ENCODE assay signal across 11 mouse cellular contexts in genomic region chr3:108069231-108069870, GRCm38 (mm10). TPM values are rescaled to one million over a fixed set of nuclear protein-coding genes. Genes with fewer than 3 reads are reported as not detected.
DNase-seq lines count a peak whose midpoint lies in the region; ATAC-seq and TF ChIP-seq lines count a peak whose summit lies in the region.
"Had no signal": no experiment of that assay in that cellular context is flagged by ENCODE, and none has a peak within 500 bp of the region (broad histone marks: within the 10 kb centered on the region; RNA-seq: fewer than 3 reads in every experiment).

No protein-coding gene starts in this region.

- H3K36me3 ChIP-seq in heart, postnatal 0 days (replicated peaks; ENCODE audit: control insufficient read depth, insufficient read depth, low read length) = peaks cover 7% of the 10 kb centered on the region; the same call in 1 of the 2 replicates
- peaks cover 6% of the 10 kb centered on the region for H3K36me3 ChIP-seq in liver, embryonic 11.5 days (ENCODE audit: control insufficient read depth, insufficient read depth, low read length)
- H3K36me3 ChIP-seq in forebrain, embryonic 15.5 days = peaks cover under 1% of the 10 kb centered on the region; the same call in 1 of the 2 replicates

- TF ChIP-seq CTCF in heart, postnatal 0 days (IDR thresholded peaks at IDR 0.05; ENCODE audit: low read depth) = no peak

- no peaks in the 10 kb centered on the region for H3K9me3 ChIP-seq in heart, postnatal 0 days (replicated peaks; ENCODE audit: control insufficient read depth, low read length)
- no peaks in the 10 kb centered on the region for H3K9me3 ChIP-seq in liver, embryonic 11.5 days (ENCODE audit: control insufficient read depth, low read length)
- H3K9me3 ChIP-seq in forebrain, embryonic 15.5 days = no peaks in the 10 kb centered on the region
- H3K9me3 ChIP-seq: embryonic facial prominence, embryonic 12.5 days had no signal

- WGBS in heart, postnatal 0 days = 36% methylated on average over 13 of the region's 13 CpGs
- WGBS in liver, embryonic 11.5 days = 51% methylated on average over 13 of the region's 13 CpGs
- WGBS in forebrain, embryonic 15.5 days = 80% methylated on average over 13 of the region's 13 CpGs

- peak overlapping the region; percentile 26 for H3K4me3 ChIP-seq in heart, postnatal 0 days (ENCODE audit: low read depth, low read length)
- H3K4me3 ChIP-seq in liver, embryonic 11.5 days (ENCODE audit: low read depth, low read length) = no peak overlapping the region
- no peak overlapping the region for H3K4me3 ChIP-seq in forebrain, embryonic 15.5 days
- H3K4me3 ChIP-seq: embryonic facial prominence, embryonic 12.5 days; myocyte had no signal

- TF ChIP-seq EP300 in heart, postnatal 0 days (IDR thresholded peaks at IDR 0.05; ENCODE audit: low read depth) = no peak

- H3K27me3 ChIP-seq in heart, postnatal 0 days (ENCODE audit: control insufficient read depth, insufficient read depth, low read length) = no peaks in the 10 kb centered on the region
- H3K27me3 ChIP-seq in liver, embryonic 11.5 days (replicated peaks; ENCODE audit: control insufficient read depth, insufficient read depth, low read length) = no peaks in the 10 kb centered on the region
- H3K27me3 ChIP-seq in forebrain, embryonic 15.5 days = no peaks in the 10 kb centered on the region
- H3K27me3 ChIP-seq: embryonic facial prominence, embryonic 12.5 days had no signal

- DNase-seq in thymus, postnatal 4 days = peak; percentile 37
- DNase-seq in thymus, adult 18-20 months = no peak
- DNase-seq in heart, postnatal 0 days (ENCODE audit: low spot score) = no peak
- DNase-seq in liver, embryonic 11.5 days (ENCODE audit: low spot score) = no peak
- DNase-seq in retina, embryonic 14.5 days (ENCODE audit: low spot score) = no peak
- DNase-seq in T-cell, adult 2 months (ENCODE audit: low spot score) = no peak
- no peak for DNase-seq in layer of hippocampus, adult 9-10 months (ENCODE audit: low spot score)

- no peak overlapping the region for H3K9ac ChIP-seq in heart, postnatal 0 days (replicated peaks; ENCODE audit: low read depth, low read length)
- H3K9ac ChIP-seq in liver, embryonic 11.5 days (ENCODE audit: low read depth, low read length) = no peak overlapping the region
- no peak overlapping the region for H3K9ac ChIP-seq in forebrain, embryonic 15.5 days (replicated peaks)
- H3K9ac ChIP-seq: embryonic facial prominence, embryonic 12.5 days had no signal

- peak overlapping the region; percentile 1; the same call in 1 of the 2 replicates for H3K27ac ChIP-seq in heart, postnatal 0 days (ENCODE audit: low read depth)
- H3K27ac ChIP-seq in liver, embryonic 11.5 days (ENCODE audit: low read depth, low read length) = no peak overlapping the region
- no peak overlapping the region for H3K27ac ChIP-seq in forebrain, embryonic 15.5 days (replicated peaks)
- H3K27ac ChIP-seq: embryonic facial prominence, embryonic 12.5 days had no signal

- peak overlapping the region; percentile 54 for H3K4me2 ChIP-seq in heart, postnatal 0 days (ENCODE audit: low read depth, low read length)
- peak overlapping the region; percentile 31 for H3K4me2 ChIP-seq in liver, embryonic 11.5 days
- no peak overlapping the region for H3K4me2 ChIP-seq in forebrain, embryonic 15.5 days (replicated peaks)
- H3K4me2 ChIP-seq: embryonic facial prominence, embryonic 12.5 days had no signal

- H3K4me1 ChIP-seq in heart, postnatal 0 days (ENCODE audit: control insufficient read depth, insufficient read depth) = peaks cover 4% of the 10 kb centered on the region; the same call in 1 of the 2 replicates
- peaks cover 17% of the 10 kb centered on the region for H3K4me1 ChIP-seq in liver, embryonic 11.5 days (replicated peaks; ENCODE audit: control insufficient read depth, insufficient read depth, low read length)
- peaks cover 11% of the 10 kb centered on the region for H3K4me1 ChIP-seq in forebrain, embryonic 15.5 days
- H3K4me1 ChIP-seq: embryonic facial prominence, embryonic 12.5 days had no signal

- ATAC-seq in heart, postnatal 0 days (ENCODE audit: insufficient read depth, low read depth) = peak; percentile 61; the same call in 1 of the 2 replicates
- no peak; the same call in 1 of the 2 replicates for ATAC-seq in liver, embryonic 11.5 days (replicated peaks; ENCODE audit: low FRiP score)
- ATAC-seq in forebrain, embryonic 15.5 days (replicated peaks) = no peak

RNA-seq across cellular contexts. Expression of gene Ampd2, which starts 17.1 kb away (rescaled TPM):
- 17.3 and 77.9 TPM in 2 replicates for total RNA-seq in heart, postnatal 0 days (2014; rRNA removed; ENCODE audit: low replicate concordance)
- 12.7 and 12.8 TPM in 2 replicates for polyA plus RNA-seq in heart, postnatal 0 days (2015; fragmentation: Nextera tagmentation; extraction: Ambion mirVana)
- polyA plus RNA-seq in liver, embryonic 11.5 days (2014; fragmentation: Nextera tagmentation; extraction: Ambion mirVana) = 119 and 123 TPM in 2 replicates
- 49.4 and 50.7 TPM in 2 replicates for polyA plus RNA-seq in forebrain, embryonic 15.5 days (2015; fragmentation: Nextera tagmentation; extraction: Ambion mirVana)

RNA-seq across cellular contexts. Expression of gene Gnat2, which starts 23.2 kb away (rescaled TPM):
- 0.19 TPM in 1 of 2 replicates, not detected in the other for total RNA-seq in heart, postnatal 0 days (2014; rRNA removed; ENCODE audit: low replicate concordance)
- 0.45 and 1.1 TPM in 2 replicates for polyA plus RNA-seq in heart, postnatal 0 days (2015; fragmentation: Nextera tagmentation; extraction: Ambion mirVana)
- 4.2 and 5.4 TPM in 2 replicates for polyA plus RNA-seq in liver, embryonic 11.5 days (2014; fragmentation: Nextera tagmentation; extraction: Ambion mirVana)
- 0.43 and 0.46 TPM in 2 replicates for polyA plus RNA-seq in forebrain, embryonic 15.5 days (2015; fragmentation: Nextera tagmentation; extraction: Ambion mirVana)
- total RNA-seq: layer of hippocampus, adult 18-20 months had no signal

RNA-seq across cellular contexts. Expression of gene Gstm4, which starts 24.7 kb away (rescaled TPM):
- total RNA-seq in heart, postnatal 0 days (2014; rRNA removed; ENCODE audit: low replicate concordance) = 3.6 and 10.9 TPM in 2 replicates
- 17.6 and 17.9 TPM in 2 replicates for polyA plus RNA-seq in heart, postnatal 0 days (2015; fragmentation: Nextera tagmentation; extraction: Ambion mirVana)
- polyA plus RNA-seq in liver, embryonic 11.5 days (2014; fragmentation: Nextera tagmentation; extraction: Ambion mirVana) = 21.2 and 22.8 TPM in 2 replicates
- polyA plus RNA-seq in forebrain, embryonic 15.5 days (2015; fragmentation: Nextera tagmentation; extraction: Ambion mirVana) = 12.4 and 15.1 TPM in 2 replicates

RNA-seq across cellular contexts. Expression of gene Gstm1, which starts 51.6 kb away (rescaled TPM):
- total RNA-seq in heart, postnatal 0 days (2014; rRNA removed; ENCODE audit: low replicate concordance) = 99.4 and 111 TPM in 2 replicates
- polyA plus RNA-seq in heart, postnatal 0 days (2015; fragmentation: Nextera tagmentation; extraction: Ambion mirVana) = 132 and 136 TPM in 2 replicates
- polyA plus RNA-seq in liver, embryonic 11.5 days (2014; fragmentation: Nextera tagmentation; extraction: Ambion mirVana) = 244 and 267 TPM in 2 replicates
- polyA plus RNA-seq in forebrain, embryonic 15.5 days (2015; fragmentation: Nextera tagmentation; extraction: Ambion mirVana) = 44.0 and 60.7 TPM in 2 replicates
